Mouse (Mus musculus): ENCODE measurements around the gene Fam110c. TPM values are rescaled to one million over a fixed set of nuclear protein-coding genes. Genes with fewer than 3 reads are reported as not detected.
"Not testable (repeated sequence)": the region's sequence is repeated elsewhere in the genome, so short reads cannot be mapped to it uniquely, and the experiment has no call there.

The Fam110c gene
- 1 to 10 TPM in 1 of 2 experiments, under 1 TPM in 1; 0.55 to 1.4 TPM for total RNA-seq (2021)
- long read RNA-seq, experiment 1, partial matches to known transcripts = 0 of 3 reads
- long read RNA-seq, experiment 1, other reads (novel, unspliced or antisense) = 0 of 3 reads
- long read RNA-seq, experiment 2, partial matches to known transcripts = 0 of 1 reads
- long read RNA-seq, experiment 2, other reads (novel, unspliced or antisense) = 0 of 1 reads

GRCm38 (mm10) chr12:31073412-31074354 lies at the start of gene Fam110c:
Fam110c (plus strand) TSS chr12:31073861.
- peak; percentile 49 for DNase-seq

- DNase-seq = no peak
Measured at GRCm38 (mm10) chr12:31026423-31026822, 47.2 kb upstream of the Fam110c start.

- no peak for DNase-seq
Measured at GRCm38 (mm10) chr12:31052066-31052465, 21.6 kb upstream of the Fam110c start.

- no peak for DNase-seq
Measured at GRCm38 (mm10) chr12:31056291-31056864, 17.3 kb upstream of the Fam110c start.

GRCm38 (mm10) chr12:31059393-31059853 lies 14.2 kb upstream of the Fam110c start:
- no peak for DNase-seq

- no peak for DNase-seq
Measured at GRCm38 (mm10) chr12:31060245-31060644, 13.4 kb upstream of the Fam110c start.

GRCm38 (mm10) chr12:31071222-31071621 lies 2.4 kb upstream of the Fam110c start:
- no peak for DNase-seq

- DNase-seq = not testable (repeated sequence)
Measured at GRCm38 (mm10) chr12:31074355-31074786, 710 bp downstream of the Fam110c start.

- DNase-seq = peak; percentile 23
Measured at GRCm38 (mm10) chr12:31074839-31075538, 1.3 kb downstream of the Fam110c start.

GRCm38 (mm10) chr12:31077020-31077419 lies 3.4 kb downstream of the Fam110c start:
- DNase-seq = no peak

GRCm38 (mm10) chr12:31078030-31078429 lies 4.4 kb downstream of the Fam110c start:
- no peak for DNase-seq

- no peak for DNase-seq
Measured at GRCm38 (mm10) chr12:31080352-31080751, 6.7 kb downstream of the Fam110c start.

- no peak for DNase-seq
Measured at GRCm38 (mm10) chr12:31080890-31081554, 7.4 kb downstream of the Fam110c start.

GRCm38 (mm10) chr12:31083007-31083406 lies 9.3 kb downstream of the Fam110c start:
- no peak for DNase-seq

- DNase-seq = no peak
Measured at GRCm38 (mm10) chr12:31083407-31083806, 9.7 kb downstream of the Fam110c start.

- no peak for DNase-seq
Measured at GRCm38 (mm10) chr12:31087060-31087459, 13.4 kb downstream of the Fam110c start.

GRCm38 (mm10) chr12:31090401-31090800 lies 16.7 kb downstream of the Fam110c start:
- DNase-seq = peak; percentile 30

GRCm38 (mm10) chr12:31090882-31091640 lies 17.4 kb downstream of the Fam110c start:
- peak; percentile 54 for DNase-seq

GRCm38 (mm10) chr12:31092481-31092880 lies 18.8 kb downstream of the Fam110c start:
- DNase-seq = peak; percentile 51

- peak; percentile 20 for DNase-seq
Measured at GRCm38 (mm10) chr12:31097185-31097584, 23.5 kb downstream of the Fam110c start.

- DNase-seq = no peak
Measured at GRCm38 (mm10) chr12:31101190-31101589, 27.5 kb downstream of the Fam110c start.
